Mouse (Mus musculus): ENCODE data around the gene Krt77.

GRCm38 (mm10) chr15:101817875-101818274, 51.6 kb downstream of the Krt77 start, which contains the start of gene Krt2:
- no peak for TF ChIP-seq CTCF (IDR thresholded peaks at IDR 0.05; ENCODE audit: low read depth, low read length)
- TF ChIP-seq POLR2A (IDR thresholded peaks at IDR 0.05; ENCODE audit: insufficient read depth, low read length): no peak
- TF ChIP-seq EP300 (IDR thresholded peaks at IDR 0.05; ENCODE audit: insufficient read depth, low read depth, low read length): no peak

Measured in ES-Bruce4 (cell line).